Mouse (Mus musculus) lung, postnatal 4 days (tissue): Measurements from ENCODE around the gene Ntrk3.

Source experiments
- DNase-seq, 2 experiments: peaks; one replicate each; pipeline ENCODE4 v3.0.0; 2021

The Ntrk3 gene

DNA sequence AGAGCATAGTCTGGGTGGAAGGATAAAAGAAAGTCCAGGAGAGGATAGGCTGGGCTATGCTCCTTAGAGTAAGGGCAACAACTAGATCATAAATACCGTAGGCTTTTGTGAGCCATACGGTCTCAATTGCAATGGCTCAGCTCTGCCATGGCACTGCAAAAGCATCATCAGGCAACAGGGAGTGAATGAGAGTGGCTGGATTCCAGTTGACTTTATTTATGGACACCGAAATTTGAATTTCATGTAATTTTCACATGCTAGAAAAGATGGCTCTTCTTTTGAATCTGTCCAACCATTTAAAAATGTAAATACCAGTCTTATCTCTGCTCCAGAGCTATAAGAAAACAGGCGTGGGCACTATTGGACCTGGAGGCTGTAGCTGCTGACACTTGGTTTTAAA is 419.2 kb downstream of the Ntrk3 start:
- DNase-seq = no peak

DNA sequence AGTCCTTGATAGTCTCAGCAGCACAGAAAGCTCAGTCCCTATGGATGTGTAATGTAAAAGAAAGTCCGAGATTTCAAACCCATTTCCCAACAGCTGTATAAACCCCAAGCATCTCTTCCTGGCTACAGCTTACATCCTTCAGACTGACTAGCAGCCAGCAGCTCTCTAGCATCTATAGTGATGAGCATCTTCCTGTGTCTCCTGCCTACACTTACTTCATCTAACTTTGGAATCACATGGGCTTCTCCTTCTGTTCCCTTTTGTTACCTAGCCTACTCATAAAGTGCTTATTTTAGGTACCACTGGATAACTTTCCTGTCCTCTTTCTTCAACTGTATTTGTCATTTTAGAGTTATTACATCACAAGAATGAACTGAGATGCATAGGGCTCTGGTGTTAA is 432.0 kb downstream of the Ntrk3 start:
- no peak for DNase-seq

DNA sequence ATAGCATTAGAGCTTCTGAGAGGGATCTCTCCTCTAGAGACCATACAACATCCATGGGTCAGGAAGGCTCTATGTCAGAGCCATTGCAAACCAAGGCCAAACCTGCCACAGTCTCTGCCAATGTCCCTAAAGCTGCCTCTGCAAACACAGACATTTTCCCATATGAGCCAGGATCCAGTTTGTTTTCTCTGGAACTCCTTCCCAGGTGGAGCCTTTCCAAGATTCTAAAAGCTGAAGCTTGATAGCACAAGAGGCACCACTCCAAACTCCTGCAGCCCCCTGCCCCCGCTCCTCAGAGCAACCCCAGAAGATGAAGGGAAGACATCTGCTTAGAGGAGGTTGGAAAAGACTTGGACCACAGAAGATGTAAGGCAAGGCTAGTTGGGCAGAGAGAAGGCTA is 432.8 kb downstream of the Ntrk3 start:
- no peak for DNase-seq

DNA sequence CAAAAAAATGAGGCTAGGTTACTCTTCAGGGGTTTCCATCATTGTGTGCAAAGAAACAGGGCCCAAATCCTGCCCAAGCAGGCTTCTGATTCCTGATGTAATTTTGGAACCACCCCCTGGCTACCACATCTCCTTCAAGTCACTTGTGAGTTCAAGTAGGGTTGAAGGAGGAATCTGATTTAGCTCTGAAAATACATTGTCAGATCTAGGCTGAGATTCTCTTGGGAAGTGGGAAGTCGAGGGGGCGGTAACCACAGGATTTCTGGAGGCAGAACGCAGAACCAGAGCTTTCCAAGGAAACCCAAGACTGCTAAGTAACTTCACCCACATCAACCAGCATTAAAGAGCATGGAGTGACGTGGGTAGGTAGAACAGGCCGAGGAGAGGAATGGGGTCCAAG is 440.5 kb downstream of the Ntrk3 start:
- DNase-seq = no peak

DNA sequence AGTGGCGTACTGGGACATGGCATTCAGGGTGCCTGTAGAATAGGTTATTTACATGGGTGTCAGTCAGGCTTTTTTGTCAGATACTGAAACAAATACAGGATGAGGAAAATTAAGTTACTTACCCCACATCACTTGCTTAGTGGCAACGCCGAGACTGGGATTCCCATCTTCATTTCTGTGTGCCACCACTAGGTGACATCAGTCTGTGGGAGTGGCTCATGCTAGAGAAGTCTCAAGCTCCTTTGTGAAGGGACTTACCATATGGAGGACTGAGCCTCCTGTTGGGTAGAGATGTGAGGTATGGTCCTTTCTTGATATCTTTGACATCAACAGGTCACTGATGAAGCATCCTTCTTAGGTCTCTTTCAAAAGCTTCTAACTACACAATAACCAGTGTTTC is 443.5 kb downstream of the Ntrk3 start:
- DNase-seq = no peak

DNA sequence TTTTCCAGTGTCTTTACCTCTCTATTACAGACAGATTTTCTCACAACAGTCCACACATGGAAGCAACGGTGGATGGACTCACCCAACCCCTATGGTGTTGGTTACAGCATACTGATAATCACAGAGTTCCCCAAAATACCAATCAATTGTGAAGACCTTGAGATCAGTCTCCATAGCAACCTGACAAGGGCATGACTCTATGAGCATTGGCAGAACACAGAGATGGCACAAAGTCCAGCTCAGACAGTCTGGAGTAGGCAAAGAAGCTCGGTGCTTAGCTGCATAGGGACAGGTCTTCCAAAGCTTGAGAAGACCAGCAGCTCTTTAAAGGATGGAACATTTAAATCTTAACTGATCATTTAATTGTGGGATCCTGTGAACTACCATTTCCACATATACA is 447.6 kb downstream of the Ntrk3 start:
- no peak for DNase-seq

DNA sequence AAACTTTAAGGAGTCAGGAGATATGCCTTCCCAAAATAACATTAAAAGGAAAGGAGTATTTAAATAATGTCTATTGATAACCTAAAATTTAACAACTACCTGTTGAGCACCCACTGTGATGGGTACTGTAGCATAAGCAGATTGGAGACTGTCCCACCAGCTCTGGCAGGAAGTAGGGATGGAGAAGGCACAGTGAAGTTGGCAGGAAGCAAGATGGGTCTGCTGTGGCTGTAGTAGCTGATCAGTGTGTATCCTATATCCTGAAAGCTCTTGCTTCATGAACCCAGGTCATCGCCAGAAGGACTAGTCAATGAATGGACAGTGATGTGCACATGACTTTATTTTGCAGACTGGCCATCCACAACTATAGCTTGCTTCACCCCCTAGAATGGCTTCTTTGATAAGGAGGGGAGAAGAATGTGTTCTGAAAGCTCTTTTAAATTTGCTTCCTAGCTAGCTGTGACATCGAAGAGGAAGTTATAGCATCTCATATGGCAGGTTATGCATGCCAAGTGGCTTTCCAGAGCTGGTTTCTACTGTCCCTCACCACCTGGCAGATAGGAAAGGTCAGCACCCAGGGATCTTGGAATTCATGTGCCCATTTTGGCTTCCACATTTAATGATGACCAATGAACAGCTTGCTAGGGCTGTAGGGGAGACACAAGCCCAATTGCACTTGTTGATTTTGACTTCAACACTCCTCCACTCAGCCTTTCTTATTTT is 451.1 kb downstream of the Ntrk3 start:
- DNase-seq = no peak

DNA sequence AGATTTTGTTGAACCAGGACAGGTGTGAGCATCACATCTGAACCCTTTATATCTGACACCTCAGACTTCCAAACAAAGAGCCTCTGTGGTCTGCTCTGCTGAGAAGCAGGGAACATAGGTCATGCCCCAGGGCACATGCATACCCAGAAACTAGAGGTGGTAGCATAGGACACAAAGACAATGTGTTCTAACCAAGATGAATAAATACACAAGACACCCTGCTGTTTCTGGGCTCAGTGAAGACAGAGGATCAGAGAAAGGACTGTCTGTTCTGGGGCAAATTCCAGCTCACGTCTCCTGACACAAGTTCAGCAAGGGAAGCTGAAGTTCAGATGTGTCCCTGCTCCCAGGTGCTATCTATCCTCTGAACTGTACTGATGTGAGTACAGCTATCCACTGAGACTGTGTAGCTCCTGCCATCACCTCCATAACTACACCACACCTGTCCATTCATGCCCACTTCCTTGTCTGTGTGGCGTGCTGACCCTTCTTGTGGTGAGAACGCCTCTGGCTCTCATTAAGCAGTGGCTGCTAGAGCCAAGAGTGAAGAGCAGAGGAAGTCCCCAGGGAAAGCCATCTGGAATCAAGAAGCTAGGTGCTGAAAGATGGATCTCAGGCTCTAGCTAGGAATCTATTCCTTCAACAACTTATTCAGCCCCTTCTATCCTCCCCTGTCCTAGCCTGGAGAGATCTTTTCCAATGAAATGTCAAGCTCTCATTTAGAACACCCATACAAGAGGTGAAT is 468.1 kb downstream of the Ntrk3 start:
- no peak for DNase-seq

DNA sequence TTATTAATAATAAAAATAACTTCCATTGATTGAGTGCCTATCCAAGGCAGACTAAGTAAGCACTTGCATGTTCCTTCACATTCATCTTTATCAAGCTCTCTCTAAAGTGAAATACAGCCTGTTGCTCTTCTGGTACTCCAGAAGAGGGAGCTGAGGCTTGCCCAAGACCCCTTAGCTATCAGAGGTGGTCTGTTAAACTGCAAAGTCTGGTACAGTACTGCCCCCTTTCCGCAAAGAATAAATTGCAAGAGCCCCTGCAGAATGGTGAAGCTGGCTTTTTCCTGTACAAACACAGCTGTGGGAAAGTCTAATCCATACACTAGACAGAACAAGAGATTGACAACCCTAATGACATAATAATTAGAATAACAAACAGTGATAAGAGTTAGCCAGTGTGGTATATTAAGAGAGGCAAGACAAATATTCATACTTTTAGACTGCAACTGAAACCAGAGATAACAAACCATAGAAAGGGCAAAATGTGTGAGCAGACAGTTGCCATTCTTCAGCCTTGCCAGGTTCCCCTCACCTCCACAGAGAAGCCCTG is 470.3 kb downstream of the Ntrk3 start:
- peak; percentile 27 to 35 for DNase-seq

DNA sequence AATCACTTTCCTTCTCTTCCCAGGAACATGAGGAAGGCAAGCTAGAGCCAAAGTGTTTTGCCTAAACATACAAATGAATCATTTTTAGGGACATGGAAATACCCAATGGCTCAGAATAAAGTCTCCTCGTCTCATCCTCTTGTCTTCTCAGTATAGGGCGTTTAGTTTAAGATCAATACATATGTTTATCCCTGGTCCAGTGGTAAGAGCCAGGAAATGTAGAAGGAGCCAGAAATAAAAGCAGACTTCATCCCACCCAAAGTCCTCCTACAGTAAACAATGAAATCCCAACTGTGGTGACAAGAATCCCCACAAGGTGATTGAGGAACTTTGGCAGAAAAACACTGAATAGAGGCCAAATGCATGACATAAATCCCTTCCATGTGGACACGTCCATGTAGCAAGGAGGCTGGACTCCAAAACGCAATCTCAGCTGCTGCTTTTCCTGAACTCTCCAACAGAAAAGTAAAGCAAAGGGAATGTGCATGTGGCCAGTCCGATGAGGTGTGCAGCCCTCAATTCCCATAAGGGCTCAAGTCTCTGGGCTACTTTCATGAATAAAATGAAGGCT is 473.3 kb downstream of the Ntrk3 start:
- DNase-seq = peak in 1 of 2 experiments; percentile 9

DNA sequence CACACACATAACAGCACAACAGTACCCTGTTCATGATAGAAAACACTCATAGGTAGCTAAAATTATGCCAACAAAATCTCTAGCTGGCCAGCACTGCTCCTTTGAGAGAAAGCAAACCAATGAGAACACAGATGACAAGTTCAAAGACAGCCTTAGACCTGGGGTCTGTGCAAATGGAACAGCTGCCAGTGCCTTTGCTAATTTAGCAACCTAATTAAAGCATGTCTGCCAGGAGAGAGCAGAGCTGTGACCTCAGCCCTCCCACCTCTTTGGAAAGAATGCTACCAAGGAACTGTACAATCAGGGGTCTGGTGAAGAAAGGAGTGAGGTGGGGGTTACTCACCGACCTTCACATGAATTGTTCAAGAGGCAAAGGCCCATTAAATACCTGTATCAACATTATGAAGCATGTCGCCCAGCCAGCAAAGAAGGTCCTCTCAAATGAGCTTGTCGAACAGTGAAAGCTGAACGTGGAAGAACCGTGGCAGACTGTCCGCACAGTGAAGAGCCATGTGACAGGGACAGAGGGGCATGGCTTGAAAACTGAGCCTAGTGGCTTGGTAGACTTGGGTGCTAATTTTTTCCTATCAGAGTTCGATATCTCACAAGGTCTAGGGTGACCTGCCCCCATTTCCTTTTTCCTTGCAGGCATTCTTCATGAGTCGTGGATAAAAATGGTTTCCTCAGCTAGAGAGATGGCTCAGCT is 476.2 kb downstream of the Ntrk3 start:
- no peak for DNase-seq

DNA sequence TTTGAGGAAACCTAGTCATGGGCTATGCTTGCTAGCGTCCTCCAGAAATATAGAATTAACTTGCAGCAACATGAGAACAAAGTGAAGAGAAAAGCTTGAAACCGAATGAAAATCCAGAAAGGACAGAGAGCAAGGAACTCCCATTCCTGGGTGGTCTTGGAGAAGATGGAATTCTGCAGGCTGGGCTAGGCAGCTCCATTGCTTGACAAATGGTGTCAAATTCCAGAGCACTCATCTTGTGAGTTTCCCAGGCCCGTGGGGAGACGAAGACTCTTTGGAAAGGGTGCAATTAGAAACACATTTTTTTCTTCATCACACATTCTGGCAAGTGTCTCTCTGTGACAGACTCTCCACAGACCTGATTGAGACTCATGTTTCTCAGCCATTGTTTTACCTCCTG is 479.7 kb downstream of the Ntrk3 start:
- no peak for DNase-seq

DNA sequence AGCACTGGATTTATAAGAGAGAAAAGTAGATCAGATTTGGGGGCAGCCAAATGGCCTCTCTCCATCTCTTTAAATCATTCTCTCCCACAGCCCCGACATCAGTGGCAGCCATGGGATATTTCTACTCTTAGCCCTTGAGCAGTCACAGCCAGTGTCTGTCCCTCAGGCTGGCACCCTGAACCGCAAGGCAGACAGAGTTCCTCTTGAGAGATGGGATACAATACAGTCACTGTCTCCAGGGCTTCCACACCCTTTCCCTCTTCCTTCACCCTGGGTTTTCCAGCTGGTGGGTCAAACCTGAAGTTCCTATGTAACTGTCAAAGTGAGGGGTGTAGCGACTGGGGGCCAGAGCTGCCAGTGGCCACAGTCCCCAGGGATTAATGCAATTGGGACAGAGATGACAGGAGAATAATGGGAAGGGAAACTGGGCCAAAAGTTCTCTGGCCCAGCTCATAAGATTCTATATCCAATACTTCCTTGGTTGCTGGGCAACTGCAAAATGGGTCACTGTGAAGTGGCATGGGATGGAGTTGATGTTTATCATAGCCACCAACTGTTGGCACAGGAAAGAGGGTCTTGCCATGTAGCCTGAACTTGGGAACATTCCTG is 483.9 kb downstream of the Ntrk3 start:
- DNase-seq = no peak

DNA sequence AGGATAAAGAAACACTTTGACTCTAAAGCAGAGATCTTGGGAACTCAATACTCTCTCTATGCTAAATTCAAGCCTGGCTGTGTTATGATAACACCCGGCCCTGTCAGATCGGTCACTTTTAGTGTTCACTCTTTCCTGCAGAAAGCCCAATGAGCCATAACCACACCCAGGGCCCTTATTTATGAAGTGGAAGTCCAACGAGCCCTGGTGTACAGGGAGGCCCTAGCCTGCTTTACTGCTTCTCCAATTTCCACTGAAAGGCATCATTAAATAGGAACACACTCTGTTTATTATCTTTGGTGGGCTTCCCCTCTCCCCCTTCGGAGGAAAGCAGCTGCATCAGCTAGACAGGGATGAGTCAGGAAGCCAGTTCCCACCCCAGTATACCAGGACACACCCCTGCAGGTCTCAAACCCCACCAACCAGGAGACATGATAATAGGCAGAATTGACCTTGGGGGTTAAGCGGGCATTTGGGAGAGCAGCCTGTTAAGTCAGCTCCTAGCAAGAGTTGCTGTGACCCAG is 489.6 kb downstream of the Ntrk3 start:
- DNase-seq = no peak

DNA sequence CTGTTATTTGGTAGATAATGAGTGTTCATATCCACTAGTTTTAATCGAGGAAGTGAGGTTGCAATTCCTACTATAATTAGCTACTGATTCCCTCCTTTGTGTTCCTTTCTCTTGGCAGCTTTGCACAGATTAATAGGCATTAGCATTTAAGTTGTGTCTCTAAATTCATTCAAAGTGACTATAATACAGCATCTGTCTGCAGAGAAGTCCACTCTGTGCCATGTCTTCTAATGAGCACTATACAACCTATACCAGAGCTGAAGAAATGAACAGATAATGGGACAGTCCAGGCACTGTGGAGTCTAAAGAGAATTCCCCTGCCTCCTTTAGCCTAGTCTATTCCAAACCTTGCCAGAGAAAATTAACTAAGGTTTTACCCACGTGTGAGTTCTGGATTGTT is 498.8 kb downstream of the Ntrk3 start:
- DNase-seq = no peak

DNA sequence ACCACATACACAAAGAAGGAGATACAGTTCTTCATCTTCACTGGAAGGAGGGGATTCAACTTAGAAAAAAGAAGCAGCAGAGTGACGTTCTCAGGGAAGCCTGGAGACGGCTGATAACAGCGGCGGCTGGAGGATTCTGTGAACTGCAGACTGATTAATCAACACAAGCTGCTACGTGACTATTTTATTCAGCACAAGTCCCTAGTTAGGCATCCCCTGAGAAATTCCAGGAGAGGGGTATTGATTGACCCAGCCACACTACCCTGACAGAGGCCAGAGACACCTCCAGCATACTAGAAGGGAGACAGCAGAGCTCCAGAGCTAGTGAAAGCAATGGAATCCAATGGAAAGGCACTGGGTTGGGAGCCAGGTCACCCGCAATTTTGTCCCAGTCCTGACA is 516.1 kb downstream of the Ntrk3 start:
- DNase-seq = no peak

DNA sequence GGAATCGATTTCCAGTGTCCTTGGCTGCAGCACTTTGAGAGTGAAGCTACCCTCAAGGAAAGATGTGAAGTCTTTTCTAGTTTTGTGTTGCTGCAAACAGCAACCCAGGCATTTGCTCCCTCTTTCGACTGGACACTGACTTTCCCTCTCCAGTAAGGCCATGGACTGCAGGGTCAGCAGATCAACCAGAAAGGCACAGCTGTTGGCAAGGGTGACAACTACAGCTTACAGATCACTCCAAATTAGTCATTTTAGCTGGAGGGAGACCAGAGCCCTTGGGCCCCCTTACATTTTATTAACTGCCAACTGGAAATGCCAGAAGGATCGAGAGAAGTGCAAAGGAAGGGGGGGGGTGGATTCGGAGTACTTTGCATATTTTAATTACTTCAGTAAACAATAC is 516.9 kb downstream of the Ntrk3 start:
- DNase-seq = peak; percentile 6 to 48

DNA sequence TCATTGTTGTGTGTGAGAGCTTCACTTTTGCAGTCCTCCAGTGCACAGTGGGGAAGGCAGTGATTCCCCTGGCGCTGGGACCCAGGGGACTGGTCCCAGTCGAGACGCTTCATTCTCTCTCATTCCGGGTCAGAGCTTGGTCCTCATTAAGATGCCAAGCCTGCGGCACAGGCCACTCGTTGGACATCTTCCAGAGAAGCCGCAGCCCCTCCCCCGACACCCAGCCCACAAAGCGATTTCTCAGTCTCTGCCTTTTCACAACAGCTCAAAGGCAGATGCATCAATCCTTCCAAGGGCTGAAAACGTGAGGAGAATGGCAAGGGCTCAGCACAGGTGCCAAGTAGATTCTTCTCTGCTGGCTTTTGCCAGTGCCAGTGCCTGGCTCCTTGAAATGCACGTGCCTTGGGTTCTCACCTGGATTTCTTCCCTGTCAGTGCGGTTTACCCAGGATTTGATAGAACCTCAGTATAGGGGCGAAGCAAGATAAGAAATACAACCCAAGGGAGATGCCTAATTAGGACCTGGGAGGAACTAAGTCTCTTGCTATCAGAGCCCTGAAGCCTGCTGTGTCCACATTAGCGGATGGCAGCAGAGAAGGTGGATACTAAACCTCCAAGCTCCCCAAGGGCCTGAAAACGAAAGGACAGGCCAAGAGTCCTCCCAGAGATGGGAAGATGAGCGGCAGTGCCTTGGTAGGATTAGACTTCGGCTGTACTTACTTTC is 546.7 kb downstream of the Ntrk3 start:
- DNase-seq = peak; percentile 7 to 31

DNA sequence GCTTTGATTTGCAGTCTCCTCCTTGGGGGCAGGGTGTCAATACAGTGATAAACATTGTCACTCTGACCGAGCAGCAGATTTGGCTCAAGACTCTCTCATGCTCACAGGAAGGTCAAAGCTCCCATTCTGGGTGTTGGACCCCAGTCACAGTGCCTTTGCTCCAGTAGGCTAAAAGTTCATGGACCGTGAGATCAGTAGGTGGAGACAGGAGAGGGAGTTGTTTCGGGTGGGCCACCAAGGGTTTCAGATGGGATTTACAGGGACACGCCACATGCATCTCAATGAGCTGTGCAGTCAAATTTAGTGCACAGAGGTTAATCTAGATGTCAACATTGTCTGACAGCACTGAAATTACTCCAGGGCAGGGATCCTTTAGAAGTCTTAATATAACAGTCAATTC is 552.2 kb downstream of the Ntrk3 start:
- DNase-seq = peak in 1 of 2 experiments; percentile 30

DNA sequence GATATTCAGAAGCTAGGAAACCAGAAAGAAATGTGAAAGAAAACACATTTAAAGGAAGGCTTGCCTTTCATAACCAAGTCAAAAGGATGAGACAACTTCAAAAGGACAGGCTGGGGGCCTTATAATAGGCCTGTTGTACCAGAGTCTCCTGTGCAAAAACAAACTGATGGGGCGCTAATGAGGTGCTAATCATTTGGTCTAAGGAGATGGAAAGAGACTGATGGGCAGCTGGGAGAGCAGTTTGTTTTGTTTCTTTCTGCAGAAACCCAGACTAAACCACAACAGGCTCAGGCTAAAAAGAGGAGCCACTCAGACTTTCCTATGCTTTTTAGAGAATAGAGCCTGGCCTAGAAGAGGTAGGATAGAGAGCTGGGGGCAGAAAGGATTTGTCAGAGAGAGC is 554.4 kb downstream of the Ntrk3 start:
- no peak for DNase-seq

DNA sequence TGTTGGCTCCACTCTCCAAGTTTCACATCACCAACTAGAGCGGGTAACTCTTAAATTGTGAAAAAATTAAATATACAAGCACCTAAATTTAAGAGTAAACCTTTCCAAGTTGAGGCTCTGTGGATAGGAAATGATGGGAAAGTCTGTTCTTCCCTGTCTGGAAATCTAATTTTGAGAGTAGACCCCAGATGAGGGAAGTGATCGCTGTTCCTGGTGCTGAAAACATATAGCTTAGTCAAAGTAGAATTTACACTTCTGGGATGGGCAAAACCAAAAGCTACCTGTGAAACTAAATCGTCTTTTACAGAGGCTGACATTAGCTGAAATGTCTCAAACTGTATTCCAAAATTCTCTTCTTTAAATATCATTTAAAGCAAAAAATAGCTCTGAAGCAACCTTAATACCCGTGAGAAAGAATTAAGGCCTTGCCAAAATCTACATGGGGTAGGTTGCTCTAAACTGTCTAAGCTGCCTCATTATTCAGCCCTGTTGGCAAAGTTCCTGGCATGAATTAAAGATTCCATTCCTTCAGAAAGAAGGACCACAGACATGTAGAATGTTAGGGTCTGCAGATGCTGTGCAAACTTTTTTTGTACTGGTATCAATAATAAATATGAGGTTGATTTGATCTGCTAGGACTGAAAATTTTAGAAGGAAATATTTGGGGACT is 557.7 kb downstream of the Ntrk3 start:
- DNase-seq = no peak
